Mouse (Mus musculus) megakaryocyte, embryonic 14.5 days (primary cell): ENCODE measurements around the gene Mrgprf.

Experiments used
- FLI1 ChIP-seq: IDR thresholded peaks from 2 replicates; pipeline ENCODE4 v1.6.1; 2012; ENCODE audit warnings: low read length, inconsistent platforms, mixed read lengths
- GATA1 ChIP-seq: IDR thresholded peaks from 3 replicates; pipeline ENCODE4 v1.6.1; 2012; ENCODE audit warnings: mixed read lengths, low read length, inconsistent platforms, borderline replicate concordance

GRCm38 (mm10) chr7:145285476-145285875 lies 15.2 kb upstream of the Mrgprf start:
- TF ChIP-seq GATA1, result no peak
- TF ChIP-seq FLI1, result no peak
